Mouse (Mus musculus) MEL (cell line): ENCODE data around the gene Diexf. TPM values are rescaled to one million over a fixed set of nuclear protein-coding genes. Genes with fewer than 3 reads are reported as not detected.
A peak's percentile ranks its signal among the peaks of the same experiment; 100 is the strongest.

Experiments
- DNase-seq: peaks from one replicate; pipeline ENCODE4 v3.0.0; 2011; ENCODE audit warnings: low read depth, low spot score
- H3K27ac ChIP-seq: 2 replicates; pipeline ENCODE4 v1.5.1; 2012; ENCODE audit warnings: low read depth, mild to moderate bottlenecking, control low read depth, low read length, moderate library complexity; ENCODE audit not compliant: control insufficient read depth
- H3K27me3 ChIP-seq, 2 experiments: fragments of 150-350 bp in 1 of 2; sonication (generic) in 1 of 2; 2 replicates each; pipeline ENCODE4 v1.6.1; 2012; ENCODE audit warnings: low read length in 2 of 2, mild to moderate bottlenecking in 2 of 2, improper control_type of control experiment in 1 of 2, moderate library complexity in 1 of 2; ENCODE audit not compliant: insufficient read depth in 2 of 2, control insufficient read depth in 1 of 2
- H3K36me3 ChIP-seq, 2 experiments: 2 replicates each; pipeline ENCODE4 v1.6.1; 2012 to 2014; ENCODE audit warnings: low read length in 2 of 2, improper control_type of control experiment in 1 of 2, inconsistent platforms in 1 of 2, mild to moderate bottlenecking in 1 of 2; ENCODE audit not compliant: insufficient read depth in 2 of 2, control insufficient read depth in 1 of 2
- H3K4me1 ChIP-seq, 2 experiments: fragments of 150-350 bp in 1 of 2; sonication (generic) in 1 of 2; 2 replicates each; pipeline ENCODE4 v1.6.1; 2012; ENCODE audit warnings: low read length in 2 of 2, improper control_type of control experiment in 1 of 2, mild to moderate bottlenecking in 1 of 2; ENCODE audit not compliant: insufficient read depth in 2 of 2, control insufficient read depth in 1 of 2
- H3K4me3 ChIP-seq, 2 experiments: fragments of 150-350 bp in 1 of 2; sonication (generic) in 1 of 2; 2 replicates each; pipeline ENCODE4 v1.5.1; 2012; ENCODE audit warnings: low read depth in 2 of 2, low read length in 2 of 2, mild to moderate bottlenecking in 2 of 2, moderate library complexity in 2 of 2, control low read depth in 1 of 2, improper control_type of control experiment in 1 of 2; ENCODE audit not compliant: control insufficient read depth in 1 of 2, insufficient read depth in 1 of 2
- H3K79me2 ChIP-seq: 2 replicates; pipeline ENCODE4 v1.6.1; 2012; ENCODE audit warnings: mild to moderate bottlenecking, low read length, moderate library complexity; ENCODE audit not compliant: control insufficient read depth, poor library complexity, insufficient read depth
- H3K9ac ChIP-seq: 2 replicates; pipeline ENCODE4 v1.6.1; 2012; ENCODE audit warnings: low read depth, mild to moderate bottlenecking, control low read depth, low read length, moderate library complexity; ENCODE audit not compliant: control insufficient read depth, poor library complexity, severe bottlenecking
- H3K9me3 ChIP-seq: fragments of 150-350 bp; sonication (generic); replicated peaks from 2 replicates; pipeline ENCODE4 v1.6.1; 2012; ENCODE audit warnings: mild to moderate bottlenecking, low read length, improper control_type of control experiment, moderate library complexity; ENCODE audit not compliant: insufficient read depth
- E2F4 ChIP-seq: IDR thresholded peaks from 2 replicates; pipeline ENCODE4 v1.6.1; 2011; ENCODE audit warnings: low read depth, low read length, improper control_type of control experiment, borderline replicate concordance
- ELF1 ChIP-seq: IDR thresholded peaks from 2 replicates; pipeline ENCODE4 v1.6.1; 2014; ENCODE audit warnings: low read depth, mild to moderate bottlenecking, inconsistent platforms, low read length, improper control_type of control experiment, moderate library complexity
- ETS1 ChIP-seq: IDR thresholded peaks from 2 replicates; pipeline ENCODE4 v1.6.1; 2012; ENCODE audit warnings: low read depth, mild to moderate bottlenecking, inconsistent platforms, low read length, improper control_type of control experiment, moderate library complexity
- GATA1 ChIP-seq: IDR thresholded peaks from 2 replicates; pipeline ENCODE4 v1.6.1; 2011; ENCODE audit warnings: low read depth, low read length, improper control_type of control experiment
- KAT2A ChIP-seq: conservative IDR thresholded peaks from 2 replicates; pipeline ENCODE4 v1.6.1; 2012; ENCODE audit warnings: low read depth, low read length, improper control_type of control experiment, inconsistent platforms
- MAFK ChIP-seq: IDR thresholded peaks from 2 replicates; pipeline ENCODE4 v1.6.1; 2011; ENCODE audit warnings: low read depth, mild to moderate bottlenecking, low read length, improper control_type of control experiment, borderline replicate concordance
- MAX ChIP-seq: IDR thresholded peaks from 2 replicates; pipeline ENCODE4 v1.6.1; 2011; ENCODE audit warnings: low read length, improper control_type of control experiment
- MAZ ChIP-seq: IDR thresholded peaks from 2 replicates; pipeline ENCODE4 v1.6.1; 2012; ENCODE audit warnings: low read depth, mild to moderate bottlenecking, inconsistent platforms, low read length, improper control_type of control experiment
- MEF2A ChIP-seq: IDR thresholded peaks from 2 replicates; pipeline ENCODE4 v1.6.1; 2014; ENCODE audit warnings: low read depth, mild to moderate bottlenecking, inconsistent platforms, low read length, improper control_type of control experiment; ENCODE audit not compliant: poor library complexity, insufficient replicate concordance, severe bottlenecking; ENCODE audit errors: extremely low read depth
- MXI1 ChIP-seq: IDR thresholded peaks from 2 replicates; pipeline ENCODE4 v1.6.1; 2011; ENCODE audit warnings: mild to moderate bottlenecking, low read depth, low read length, improper control_type of control experiment
- MYB ChIP-seq: IDR thresholded peaks from 2 replicates; pipeline ENCODE4 v1.6.1; 2011; ENCODE audit warnings: mild to moderate bottlenecking, low read depth, low read length, improper control_type of control experiment
- MYC ChIP-seq: IDR thresholded peaks from 2 replicates; pipeline ENCODE4 v1.6.1; 2011; ENCODE audit warnings: low read depth, mild to moderate bottlenecking, low read length, improper control_type of control experiment, moderate library complexity
- NELFE ChIP-seq: IDR thresholded peaks from 2 replicates; pipeline ENCODE4 v1.6.1; 2011; ENCODE audit warnings: low read depth, low read length, improper control_type of control experiment
- POLR2A ChIP-seq, 2 experiments: IDR thresholded peaks; 2 replicates each; pipeline ENCODE4 v1.6.1; 2011 to 2012; ENCODE audit warnings: low read length in 2 of 2, mild to moderate bottlenecking in 2 of 2, control low read depth in 1 of 2, improper control_type of control experiment in 1 of 2, low read depth in 1 of 2, moderate library complexity in 1 of 2; ENCODE audit not compliant: control insufficient read depth in 1 of 2, insufficient read depth in 1 of 2, poor library complexity in 1 of 2
- POLR2AphosphoS2 ChIP-seq: IDR thresholded peaks from 2 replicates; pipeline ENCODE4 v1.6.1; 2011; ENCODE audit warnings: low read length, improper control_type of control experiment
- RAD21 ChIP-seq: IDR thresholded peaks from 2 replicates; pipeline ENCODE4 v1.6.1; 2011; ENCODE audit warnings: mild to moderate bottlenecking, low read depth, low read length, improper control_type of control experiment
- RCOR1 ChIP-seq: IDR thresholded peaks from 2 replicates; pipeline ENCODE4 v1.6.1; 2012; ENCODE audit warnings: low read depth, mild to moderate bottlenecking, inconsistent platforms, low read length, improper control_type of control experiment
- SIN3A ChIP-seq: IDR thresholded peaks from 2 replicates; pipeline ENCODE4 v1.6.1; 2012; ENCODE audit warnings: low read length, improper control_type of control experiment, inconsistent platforms
- SMC3 ChIP-seq: IDR thresholded peaks from 2 replicates; pipeline ENCODE4 v1.6.1; 2011; ENCODE audit warnings: low read depth, low read length, improper control_type of control experiment
- TBP ChIP-seq: IDR thresholded peaks from 2 replicates; pipeline ENCODE4 v1.8.0; 2011; ENCODE audit warnings: low read depth, low read length, improper control_type of control experiment
- UBTF ChIP-seq: IDR thresholded peaks from 2 replicates; pipeline ENCODE4 v1.6.1; 2012; ENCODE audit warnings: low read depth, mild to moderate bottlenecking, inconsistent platforms, low read length, improper control_type of control experiment, moderate library complexity, borderline replicate concordance; ENCODE audit not compliant: insufficient read depth
- USF1 ChIP-seq: IDR thresholded peaks from 2 replicates; pipeline ENCODE4 v1.6.1; 2014; ENCODE audit warnings: low read depth, mild to moderate bottlenecking, inconsistent platforms, low read length, improper control_type of control experiment, moderate library complexity
- ZC3H11A ChIP-seq: IDR thresholded peaks from 2 replicates; pipeline ENCODE4 v1.6.1; 2012; ENCODE audit warnings: low read depth, mild to moderate bottlenecking, inconsistent platforms, low read length, improper control_type of control experiment
- polyA plus RNA-seq, 2 experiments: library from polyadenylated mRNA; stranded (reverse) in 1 of 2; unstranded in 1 of 2; fragments of >175 nt in 1 of 2; fragments of >200 nt in 1 of 2; gene quantifications; 2 replicates each; pipeline versions ENCODE4 v1.2.1 to v1.2.4; 2012; ENCODE audit warnings: low replicate concordance in 2 of 2, low read depth in 1 of 2; ENCODE audit not compliant: insufficient read length in 2 of 2, insufficient read depth in 1 of 2, missing spikeins in 1 of 2
- total RNA-seq: library from RNA; depleted of rRNA; stranded (reverse); fragments of 300-350 nt; gene quantifications from 2 replicates; pipeline ENCODE4 v1.2.3, GENCODE M21; 2012

Gene Diexf
- total and polyA plus RNA-seq, 3 experiments: 20.6 to 45.4 TPM; not detected in 1

- peak overlapping the region; percentile 82 for H3K27ac ChIP-seq
Observed at GRCm38 (mm10) chr1:193174143-193174733, 44.2 kb upstream of the Diexf start.

GRCm38 (mm10) chr1:193173810-193174129, 43.7 kb upstream of the Diexf start:
- Histone ChIP-seq H3K4me1 (peaks cover 9 to 41% of the 10 kb centered on the region in 2 experiments), H3K79me2 (peaks cover 14% of the 10 kb centered on the region), H3K9me3 (no peaks in the 10 kb centered on the region), H3K27me3 (no peaks in the 10 kb centered on the region), H3K27ac (peak overlapping the region; percentile 82), H3K4me3 (peak overlapping the region; percentile 66 to 81), H3K9ac (peak overlapping the region; percentile 84), H3K36me3 (peaks cover 0 to 45% of the 10 kb centered on the region in 2 experiments; a peak in 2 of 4 replicates)
- TF ChIP-seq TBP (peak; percentile 41; the same call in 1 of the 2 replicates), ELF1 (no peak), POLR2A (IDR thresholded peaks at IDR 0.05; ENCODE audit: control insufficient read depth in 1 of 2, insufficient read depth in 1 of 2, low read depth in 1 of 2, low read length in 2 of 2, poor library complexity in 1 of 2) (peak in 1 of 2 experiments; percentile 5; a peak in 2 of 4 replicates)
- no peak for DNase-seq

More at GRCm38 (mm10) chr1:193174143-193174733, 44.2 kb upstream of the Diexf start:
- peak overlapping the region; percentile 84 for H3K9ac ChIP-seq
- H3K9me3 ChIP-seq: no peaks in the 10 kb centered on the region
- H3K27me3 ChIP-seq: no peaks in the 10 kb centered on the region
- DNase-seq: peak; percentile 36
- no peak for TF ChIP-seq RCOR1
- no peak for TF ChIP-seq NELFE
- TF ChIP-seq SIN3A: no peak
- no peak for TF ChIP-seq UBTF
- peaks cover 0 to 45% of the 10 kb centered on the region in 2 experiments; a peak in 2 of 4 replicates for H3K36me3 ChIP-seq
- H3K79me2 ChIP-seq: peaks cover 14% of the 10 kb centered on the region
- peaks cover 9 to 41% of the 10 kb centered on the region in 2 experiments for H3K4me1 ChIP-seq
- peak overlapping the region; percentile 66 to 81 for H3K4me3 ChIP-seq

- H3K4me1 ChIP-seq: peaks cover 9 to 41% of the 10 kb centered on the region in 2 experiments
- H3K4me3 ChIP-seq: peak overlapping the region; percentile 80 to 81
- H3K9ac ChIP-seq: peak overlapping the region; percentile 87
- H3K79me2 ChIP-seq: peaks cover 14% of the 10 kb centered on the region
- peaks cover 0 to 45% of the 10 kb centered on the region in 2 experiments; a peak in 2 of 4 replicates for H3K36me3 ChIP-seq
- H3K9me3 ChIP-seq: no peaks in the 10 kb centered on the region
- no peaks in the 10 kb centered on the region for H3K27me3 ChIP-seq
- peak overlapping the region; percentile 82 for H3K27ac ChIP-seq
- peak; percentile 99 for DNase-seq
- TF ChIP-seq E2F4: no peak
- peak; percentile 84 for TF ChIP-seq MYC
- peak; percentile 81 to 94 for TF ChIP-seq POLR2A (IDR thresholded peaks at IDR 0.05; ENCODE audit: control insufficient read depth in 1 of 2, insufficient read depth in 1 of 2, low read depth in 1 of 2, low read length in 2 of 2, poor library complexity in 1 of 2)
- no peak for TF ChIP-seq UBTF
- peak; percentile 61 for TF ChIP-seq USF1
- peak; percentile 85 for TF ChIP-seq SIN3A
- TF ChIP-seq GATA1: no peak
- TF ChIP-seq ETS1: peak; percentile 62
- TF ChIP-seq MAX: peak; percentile 75
- no peak for TF ChIP-seq MYB
- TF ChIP-seq SMC3: no peak
- no peak for TF ChIP-seq MEF2A
- TF ChIP-seq MAFK: no peak
- TF ChIP-seq POLR2AphosphoS2: peak; percentile 91
- no peak for TF ChIP-seq RCOR1
- TF ChIP-seq RAD21: no peak
- TF ChIP-seq MAZ: no peak
- TF ChIP-seq ZC3H11A: no peak
- no peak; the same call in 1 of the 2 replicates for TF ChIP-seq KAT2A
- peak; percentile 80; the same call in 1 of the 2 replicates for TF ChIP-seq MXI1
Observed at GRCm38 (mm10) chr1:193172991-193173809, 43.1 kb upstream of the Diexf start.
